Mouse (Mus musculus): ENCODE measurements around the gene Tesk1. TPM values are rescaled to one million over a fixed set of nuclear protein-coding genes. Genes with fewer than 3 reads are reported as not detected.

Gene Tesk1
- 5.0 and 6.1 TPM in 2 replicates for polyA plus RNA-seq (2014; fragmentation: Nextera tagmentation; extraction: Ambion mirVana)

DNA sequence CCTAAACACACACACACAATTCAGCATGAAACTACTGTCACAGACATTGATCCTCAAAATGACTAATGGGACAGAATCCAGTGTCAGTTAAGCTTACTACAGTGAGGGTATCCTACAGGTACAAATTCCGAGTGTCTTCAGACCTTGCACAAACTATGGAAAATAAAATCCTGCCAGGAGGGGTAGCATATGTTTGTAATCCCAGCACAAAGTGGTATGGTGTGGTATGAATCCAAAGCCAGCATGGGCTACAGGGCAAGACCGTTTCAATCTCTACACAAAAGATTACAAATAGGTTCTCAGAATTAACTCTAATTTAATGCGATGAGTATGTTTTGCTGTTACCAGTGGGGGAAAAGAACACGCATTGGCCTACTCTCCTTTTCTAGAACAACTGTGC lies at the start of gene Tesk1:
Gene Tesk1 (plus strand): TSS at position 301 of the 400 bp plus-strand sequence.
- ATAC-seq (replicated peaks; ENCODE audit: insufficient number of reproducible peaks, low FRiP score, low TSS enrichment): no peak
- Histone ChIP-seq H3K36me3 (ENCODE audit: control insufficient read depth, insufficient read depth, low read length) (peaks cover 8% of the 10 kb centered on the region; the same call in 1 of the 2 replicates), H3K4me2 (peak within 1 kb of the TSS; percentile 98), H3K4me1 (ENCODE audit: control insufficient read depth, insufficient read depth, low read length) (peaks cover 10% of the 10 kb centered on the region), H3K27ac (ENCODE audit: low read depth, low read length) (peak within 1 kb of the TSS; percentile 94), H3K9ac (ENCODE audit: low read depth, low read length) (peak within 1 kb of the TSS; percentile 96), H3K27me3 (ENCODE audit: control insufficient read depth, insufficient read depth, low read length) (no peaks in the 10 kb centered on the region; the same call in 1 of the 2 replicates), H3K9me3 (replicated peaks; ENCODE audit: control insufficient read depth, low read length) (no peaks in the 10 kb centered on the region), H3K4me3 (ENCODE audit: low read depth, low read length) (peak within 1 kb of the TSS; percentile 96)
- 30% methylated on average over 4 of the region's 4 CpGs for WGBS (ENCODE audit: insufficient replicate concordance)

DNA sequence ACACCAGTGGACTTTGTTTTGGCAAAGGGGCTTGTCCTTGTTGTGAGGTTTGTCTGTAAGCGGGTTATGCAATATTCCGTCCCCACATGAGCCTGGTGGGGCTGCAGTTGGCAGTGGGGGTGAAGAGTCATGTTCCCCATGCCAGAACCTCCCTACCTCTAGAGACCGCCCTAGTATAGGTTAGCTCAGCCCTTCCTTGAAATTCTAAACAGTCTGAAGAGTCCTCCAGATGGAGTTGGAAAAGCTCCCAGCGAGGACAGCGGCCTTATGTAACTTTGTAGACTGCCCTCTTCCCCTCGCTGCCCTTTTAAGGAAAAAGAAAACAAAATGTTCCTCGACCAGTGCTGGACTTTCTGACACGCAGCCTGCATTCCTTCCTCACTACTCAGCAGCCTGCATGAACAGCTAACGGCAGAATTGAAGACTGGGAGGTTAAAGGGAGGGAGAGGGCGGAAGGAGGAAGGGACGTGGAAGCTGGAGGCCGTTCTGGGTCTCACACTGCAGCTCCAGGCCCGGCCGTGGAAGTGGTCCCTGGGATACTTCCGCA lies 47.3 kb upstream of the Tesk1 start:
- no peak; the same call in 1 of the 2 replicates for ATAC-seq (replicated peaks; ENCODE audit: insufficient number of reproducible peaks, low FRiP score, low TSS enrichment)
- H3K9ac ChIP-seq (ENCODE audit: low read depth, low read length): peak overlapping the region; percentile 44
- peaks cover 36% of the 10 kb centered on the region for H3K4me1 ChIP-seq (ENCODE audit: control insufficient read depth, insufficient read depth, low read length)
- no peaks in the 10 kb centered on the region for H3K9me3 ChIP-seq (replicated peaks; ENCODE audit: control insufficient read depth, low read length)
- H3K27ac ChIP-seq (ENCODE audit: low read depth, low read length): peak overlapping the region; percentile 84
- peak overlapping the region; percentile 34 for H3K4me2 ChIP-seq
- H3K27me3 ChIP-seq (ENCODE audit: control insufficient read depth, insufficient read depth, low read length): no peaks in the 10 kb centered on the region
- no peaks in the 10 kb centered on the region for H3K36me3 ChIP-seq (ENCODE audit: control insufficient read depth, insufficient read depth, low read length)
- no peak overlapping the region for H3K4me3 ChIP-seq (ENCODE audit: low read depth, low read length)
- 27% methylated on average over 15 of the region's 15 CpGs for WGBS (ENCODE audit: insufficient replicate concordance)

DNA sequence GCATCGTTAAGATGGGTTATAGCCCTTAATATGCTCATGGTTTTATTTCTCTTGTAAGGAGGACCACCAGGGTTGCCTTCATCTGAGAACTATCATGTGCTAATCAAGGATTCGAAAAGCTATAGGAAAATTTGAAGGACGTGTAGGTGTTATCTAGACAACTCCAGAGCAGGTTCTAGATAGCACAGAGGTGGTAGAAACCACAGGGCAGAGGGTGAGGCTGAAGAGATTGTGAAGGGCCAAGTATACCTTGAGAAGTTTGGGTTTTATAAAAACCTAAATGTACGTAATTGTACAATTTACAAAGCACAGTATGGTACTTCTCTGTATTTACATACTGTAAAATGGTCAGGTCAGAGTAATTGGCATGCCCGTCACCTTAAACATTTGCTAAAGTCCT lies 46.6 kb upstream of the Tesk1 start:
- peaks cover 38% of the 10 kb centered on the region for H3K4me1 ChIP-seq (ENCODE audit: control insufficient read depth, insufficient read depth, low read length)
- H3K4me2 ChIP-seq: peak overlapping the region; percentile 34
- no peaks in the 10 kb centered on the region for H3K9me3 ChIP-seq (replicated peaks; ENCODE audit: control insufficient read depth, low read length)
- H3K27ac ChIP-seq (ENCODE audit: low read depth, low read length): peak overlapping the region; percentile 84
- ATAC-seq (replicated peaks; ENCODE audit: insufficient number of reproducible peaks, low FRiP score, low TSS enrichment): no peak
- no peaks in the 10 kb centered on the region for H3K27me3 ChIP-seq (ENCODE audit: control insufficient read depth, insufficient read depth, low read length)
- H3K4me3 ChIP-seq (ENCODE audit: low read depth, low read length): no peak overlapping the region
- no peaks in the 10 kb centered on the region for H3K36me3 ChIP-seq (ENCODE audit: control insufficient read depth, insufficient read depth, low read length)
- peak overlapping the region; percentile 44; the same call in 1 of the 2 replicates for H3K9ac ChIP-seq (ENCODE audit: low read depth, low read length)
- 65% methylated on average over 5 of the region's 5 CpGs for WGBS (ENCODE audit: insufficient replicate concordance)

DNA sequence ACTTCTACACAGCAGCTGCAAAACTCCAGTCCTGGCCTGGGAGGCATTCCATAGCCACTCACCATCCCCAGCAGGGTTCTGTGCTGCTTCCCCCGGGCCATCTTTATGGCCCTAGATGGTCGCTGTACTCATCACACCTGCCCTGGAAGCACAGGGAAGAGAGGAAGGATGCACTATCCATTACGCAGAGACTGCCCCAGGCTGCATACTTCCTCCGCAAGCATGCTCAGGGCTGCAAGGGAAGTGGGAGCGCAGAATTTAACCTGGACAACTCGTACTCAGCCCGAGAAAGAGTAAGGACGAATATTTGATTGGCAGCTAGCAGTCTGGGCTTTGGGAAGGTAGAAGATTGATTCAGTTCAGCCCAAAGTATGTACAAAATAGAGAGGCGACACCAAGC lies 45.9 kb upstream of the Tesk1 start:
- Histone ChIP-seq H3K4me1 (ENCODE audit: control insufficient read depth, insufficient read depth, low read length) (peaks cover 42% of the 10 kb centered on the region), H3K27ac (ENCODE audit: low read depth, low read length) (no peak overlapping the region)

DNA sequence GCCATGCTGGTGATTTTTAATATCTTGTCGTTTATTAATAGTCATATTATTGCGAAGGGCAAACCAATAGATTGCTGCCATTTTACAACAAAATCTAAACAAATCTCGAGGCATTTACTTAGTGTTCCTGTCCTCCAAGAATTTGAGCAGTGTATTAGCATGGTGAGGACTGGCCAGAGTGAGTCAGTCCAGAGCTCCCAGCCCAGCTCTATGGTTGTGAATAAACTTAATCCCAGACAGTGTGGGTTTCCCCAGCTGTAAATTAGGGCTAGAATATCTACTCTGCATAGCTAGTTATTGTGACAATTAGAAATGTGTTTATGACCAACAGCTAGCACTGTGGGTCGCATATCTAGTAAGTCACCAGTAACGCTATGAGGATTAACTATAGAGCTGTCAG lies 45.4 kb upstream of the Tesk1 start:
- no peaks in the 10 kb centered on the region for H3K9me3 ChIP-seq (replicated peaks; ENCODE audit: control insufficient read depth, low read length)
- H3K4me1 ChIP-seq (ENCODE audit: control insufficient read depth, insufficient read depth, low read length): peaks cover 48% of the 10 kb centered on the region
- no peak overlapping the region for H3K4me3 ChIP-seq (ENCODE audit: low read depth, low read length)
- no peaks in the 10 kb centered on the region for H3K27me3 ChIP-seq (ENCODE audit: control insufficient read depth, insufficient read depth, low read length)
- no peaks in the 10 kb centered on the region for H3K36me3 ChIP-seq (ENCODE audit: control insufficient read depth, insufficient read depth, low read length)
- no peak overlapping the region for H3K4me2 ChIP-seq
- H3K9ac ChIP-seq (ENCODE audit: low read depth, low read length): no peak overlapping the region
- H3K27ac ChIP-seq (ENCODE audit: low read depth, low read length): no peak overlapping the region
- no peak for ATAC-seq (replicated peaks; ENCODE audit: insufficient number of reproducible peaks, low FRiP score, low TSS enrichment)
- 78% methylated on average over 5 of the region's 5 CpGs for WGBS (ENCODE audit: insufficient replicate concordance)

More for the DNA sequence above, 45.9 kb upstream of the Tesk1 start:
- Histone ChIP-seq H3K27me3 (ENCODE audit: control insufficient read depth, insufficient read depth, low read length) (no peaks in the 10 kb centered on the region), H3K4me3 (ENCODE audit: low read depth, low read length) (no peak overlapping the region), H3K9me3 (replicated peaks; ENCODE audit: control insufficient read depth, low read length) (no peaks in the 10 kb centered on the region), H3K36me3 (ENCODE audit: control insufficient read depth, insufficient read depth, low read length) (no peaks in the 10 kb centered on the region), H3K9ac (ENCODE audit: low read depth, low read length) (no peak overlapping the region), H3K4me2 (no peak overlapping the region)
- WGBS (ENCODE audit: insufficient replicate concordance): 75% methylated on average over 9 of the region's 9 CpGs
- ATAC-seq (replicated peaks; ENCODE audit: insufficient number of reproducible peaks, low FRiP score, low TSS enrichment): no peak

DNA sequence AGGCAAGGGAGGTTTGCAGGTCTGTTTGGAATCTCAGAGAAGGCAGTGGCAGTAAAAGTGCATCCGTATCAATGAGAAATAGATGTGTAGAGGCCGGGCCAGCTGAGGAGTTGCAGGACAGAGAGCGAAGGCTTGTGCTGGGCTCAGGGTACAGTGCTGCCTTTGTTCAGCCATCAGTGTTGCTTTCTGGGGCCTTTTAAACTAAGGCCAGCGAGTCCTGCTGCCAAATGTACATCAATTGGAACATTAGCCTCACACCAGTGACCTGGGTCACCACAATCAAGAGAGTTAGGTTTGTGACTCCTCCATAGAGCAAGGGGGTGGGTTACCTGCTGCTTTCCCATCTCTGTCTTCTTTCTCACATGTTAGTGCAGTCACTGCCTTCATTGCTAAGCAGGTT lies 43.7 kb upstream of the Tesk1 start:
- 61% methylated on average over 4 of the region's 4 CpGs for WGBS (ENCODE audit: insufficient replicate concordance)
- H3K4me1 ChIP-seq (ENCODE audit: control insufficient read depth, insufficient read depth, low read length): peaks cover 58% of the 10 kb centered on the region
- H3K9ac ChIP-seq (ENCODE audit: low read depth, low read length): no peak overlapping the region
- no peaks in the 10 kb centered on the region for H3K9me3 ChIP-seq (replicated peaks; ENCODE audit: control insufficient read depth, low read length)
- H3K27me3 ChIP-seq (ENCODE audit: control insufficient read depth, insufficient read depth, low read length): no peaks in the 10 kb centered on the region
- no peak overlapping the region for H3K4me3 ChIP-seq (ENCODE audit: low read depth, low read length)
- ATAC-seq (replicated peaks; ENCODE audit: insufficient number of reproducible peaks, low FRiP score, low TSS enrichment): no peak
- H3K27ac ChIP-seq (ENCODE audit: low read depth, low read length): peak overlapping the region; percentile 52
- H3K4me2 ChIP-seq: no peak overlapping the region
- H3K36me3 ChIP-seq (ENCODE audit: control insufficient read depth, insufficient read depth, low read length): no peaks in the 10 kb centered on the region

DNA sequence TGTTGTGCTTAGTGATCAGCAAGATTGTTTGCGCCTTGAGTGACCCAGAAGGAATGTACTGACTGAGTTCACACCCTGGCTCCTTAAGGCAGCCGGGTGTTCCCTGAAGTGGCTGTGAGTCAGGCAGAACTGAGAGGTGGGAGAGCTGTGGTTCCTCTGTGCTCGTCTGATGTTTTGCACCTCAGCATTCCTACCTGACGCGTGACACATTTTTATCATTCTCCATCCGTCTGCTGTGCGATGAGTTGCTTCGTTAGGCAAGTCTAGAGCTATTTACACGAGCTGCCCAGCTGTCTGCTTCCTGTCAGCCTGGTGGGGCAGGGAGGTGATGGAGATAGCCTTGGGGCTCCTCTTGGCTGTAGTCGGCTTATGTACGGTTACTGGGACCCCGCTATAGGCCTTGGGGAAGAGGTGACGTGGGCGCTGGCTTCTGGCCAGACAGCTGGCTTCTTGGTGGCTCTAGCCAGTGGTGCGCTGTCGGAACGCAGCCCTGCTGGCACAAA lies 42.9 kb upstream of the Tesk1 start:
- no peaks in the 10 kb centered on the region for H3K36me3 ChIP-seq (ENCODE audit: control insufficient read depth, insufficient read depth, low read length)
- H3K4me1 ChIP-seq (ENCODE audit: control insufficient read depth, insufficient read depth, low read length): peaks cover 58% of the 10 kb centered on the region
- ATAC-seq (replicated peaks; ENCODE audit: insufficient number of reproducible peaks, low FRiP score, low TSS enrichment): no peak
- H3K4me3 ChIP-seq (ENCODE audit: low read depth, low read length): peak overlapping the region; percentile 2; the same call in 1 of the 2 replicates
- no peaks in the 10 kb centered on the region for H3K9me3 ChIP-seq (replicated peaks; ENCODE audit: control insufficient read depth, low read length)
- WGBS (ENCODE audit: insufficient replicate concordance): 23% methylated on average over 17 of the region's 17 CpGs
- H3K27ac ChIP-seq (ENCODE audit: low read depth, low read length): peak overlapping the region; percentile 87
- no peaks in the 10 kb centered on the region for H3K27me3 ChIP-seq (ENCODE audit: control insufficient read depth, insufficient read depth, low read length)
- H3K9ac ChIP-seq (ENCODE audit: low read depth, low read length): peak overlapping the region; percentile 18
- peak overlapping the region; percentile 49 for H3K4me2 ChIP-seq

DNA sequence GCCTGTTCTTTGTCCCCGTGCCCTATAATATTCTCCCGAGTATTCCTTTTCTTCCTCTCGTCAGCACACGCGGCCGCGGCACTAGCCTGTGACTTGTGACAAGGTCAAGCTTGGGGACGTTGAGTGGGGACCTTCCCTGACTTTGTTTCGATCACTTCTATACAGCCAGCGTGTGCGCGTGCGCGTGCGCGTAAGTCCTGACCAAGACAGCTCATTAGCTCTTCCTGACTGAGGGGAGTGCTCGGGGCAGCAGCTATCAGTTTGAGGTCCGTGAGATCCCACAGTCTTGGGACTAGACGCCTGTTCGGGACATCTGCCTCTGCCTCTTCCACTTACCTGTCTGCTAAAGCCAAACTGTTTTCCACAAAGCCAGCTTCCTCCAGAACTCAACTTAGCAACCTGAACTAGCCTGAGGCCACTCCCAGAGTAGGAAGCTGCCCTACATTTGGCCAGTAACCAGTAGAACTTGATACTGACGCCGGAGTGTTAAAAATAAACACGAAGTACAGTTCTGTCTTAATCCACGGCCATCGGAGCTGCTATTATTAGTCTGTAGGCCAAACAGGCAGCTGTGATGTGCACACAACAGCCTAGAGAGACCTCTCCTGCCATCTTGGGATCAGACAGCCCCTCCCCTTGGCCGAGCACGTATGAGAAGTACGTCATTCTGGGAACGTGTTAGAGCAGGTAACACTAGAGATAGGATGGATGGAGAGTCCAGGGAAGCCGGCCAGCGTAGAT lies 42.2 kb upstream of the Tesk1 start:
- 62% methylated on average over 31 of the region's 31 CpGs for WGBS (ENCODE audit: insufficient replicate concordance)
- peak overlapping the region; percentile 2 for H3K4me3 ChIP-seq (ENCODE audit: low read depth, low read length)
- H3K9me3 ChIP-seq (replicated peaks; ENCODE audit: control insufficient read depth, low read length): no peaks in the 10 kb centered on the region
- peak overlapping the region; percentile 18 for H3K9ac ChIP-seq (ENCODE audit: low read depth, low read length)
- ATAC-seq (replicated peaks; ENCODE audit: insufficient number of reproducible peaks, low FRiP score, low TSS enrichment): no peak
- peak overlapping the region; percentile 49 for H3K4me2 ChIP-seq
- H3K4me1 ChIP-seq (ENCODE audit: control insufficient read depth, insufficient read depth, low read length): peaks cover 51% of the 10 kb centered on the region
- H3K27ac ChIP-seq (ENCODE audit: low read depth, low read length): peak overlapping the region; percentile 87
- H3K27me3 ChIP-seq (ENCODE audit: control insufficient read depth, insufficient read depth, low read length): no peaks in the 10 kb centered on the region
- H3K36me3 ChIP-seq (ENCODE audit: control insufficient read depth, insufficient read depth, low read length): no peaks in the 10 kb centered on the region

All from heart, embryonic 11.5 days (tissue).